Mouse (Mus musculus) embryonic facial prominence, embryonic 10.5 days (tissue): Measurements from ENCODE around the gene Ubox5. TPM values are rescaled to one million over a fixed set of nuclear protein-coding genes. Genes with fewer than 3 reads are reported as not detected.
A peak's percentile ranks its signal among the peaks of the same experiment; 100 is the strongest.

ENCODE experiments used
- DNase-seq: peaks from one replicate; pipeline ENCODE4 v3.0.0-alpha.2; 2017; ENCODE audit warnings: low spot score
- H3K27ac ChIP-seq: fragments of 300-500 bp; sonication (generic); replicated peaks from 2 replicates; pipeline ENCODE4 v1.5.1; 2016; ENCODE audit warnings: mild to moderate bottlenecking
- H3K27me3 ChIP-seq: fragments of 300-500 bp; sonication (generic); replicated peaks from 2 replicates; pipeline ENCODE4 v1.6.1; 2016; ENCODE audit warnings: low read depth, mild to moderate bottlenecking; ENCODE audit not compliant: poor library complexity, severe bottlenecking
- H3K36me3 ChIP-seq: fragments of 300-500 bp; sonication (generic); replicated peaks from 2 replicates; pipeline ENCODE4 v1.6.1; 2016; ENCODE audit warnings: mild to moderate bottlenecking, moderate library complexity
- H3K4me1 ChIP-seq: fragments of 300-500 bp; sonication (generic); 2 replicates; pipeline ENCODE4 v1.6.1; 2016
- H3K4me3 ChIP-seq: fragments of 300-500 bp; sonication (generic); 2 replicates; pipeline ENCODE4 v1.5.1; 2016; ENCODE audit warnings: mild to moderate bottlenecking, moderate library complexity
- H3K9me3 ChIP-seq: fragments of 300-500 bp; sonication (generic); 2 replicates; pipeline ENCODE4 v1.6.1; 2016; ENCODE audit warnings: mild to moderate bottlenecking
- WGBS: fragments of 180-500 bp; shearing (Covaris S2); methylation state at CpG from one replicate; pipeline ENCODE4 v1.1.7; 2016; 5-methylcytosine and 5-hydroxymethylcytosine counted together
- polyA plus RNA-seq: library from polyadenylated mRNA; unstranded; fragments of >200 nt; fragmentation: Nextera tagmentation; extraction: Ambion mirVana; gene quantifications from 2 replicates; pipeline ENCODE4 v1.2.1, GENCODE M21; 2016

The Ubox5 gene
- polyA plus RNA-seq, 1 experiment from 2014 or later: 21.6 TPM

- WGBS: 2% methylated on average over 37 of the region's 37 CpGs
- no peak for DNase-seq
- Histone ChIP-seq H3K4me1 (peaks cover 32% of the 10 kb centered on the region), H3K36me3 (peaks cover 40% of the 10 kb centered on the region), H3K9me3 (no peaks in the 10 kb centered on the region), H3K27me3 (peaks cover 13% of the 10 kb centered on the region), H3K27ac (peak overlapping the region; percentile 92), H3K4me3 (peak overlapping the region; percentile 100)
These were observed 579 bp downstream of the Ubox5 start for GRCm38 (mm10) chr2:130629080-130629838.

DNA sequence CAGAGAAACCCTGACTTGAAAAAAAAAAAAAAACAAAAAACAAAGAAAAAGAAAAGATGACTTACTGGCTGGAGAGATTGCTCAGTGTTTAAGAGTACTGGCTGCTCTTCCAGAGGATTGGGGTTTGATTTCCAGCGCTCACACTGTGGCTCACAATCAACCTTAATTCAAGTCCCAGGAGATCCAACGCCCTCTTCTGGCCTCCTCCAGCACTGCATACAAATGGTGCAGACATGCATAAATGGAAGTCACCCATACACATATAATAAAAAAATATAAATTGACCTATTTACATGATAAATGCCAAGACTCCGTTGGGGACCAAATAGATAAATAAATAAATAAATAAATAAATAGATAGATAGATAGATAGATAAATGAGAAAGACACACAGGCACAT is 1.4 kb downstream of the Ubox5 start:
- WGBS: 62% methylated on average over 3 of the region's 3 CpGs
- Histone ChIP-seq H3K36me3 (peaks cover 48% of the 10 kb centered on the region), H3K4me3 (peak overlapping the region; percentile 100), H3K27ac (no peak overlapping the region), H3K4me1 (peaks cover 23% of the 10 kb centered on the region), H3K27me3 (peaks cover 5% of the 10 kb centered on the region), H3K9me3 (no peaks in the 10 kb centered on the region)
- DNase-seq: no peak

- H3K9me3 ChIP-seq: no peaks in the 10 kb centered on the region
- DNase-seq: no peak
- peaks cover 92% of the 10 kb centered on the region for H3K36me3 ChIP-seq
- H3K4me3 ChIP-seq: no peak overlapping the region
- 93% methylated on average over 7 of the region's 7 CpGs for WGBS
- H3K4me1 ChIP-seq: no peaks in the 10 kb centered on the region
- no peak overlapping the region for H3K27ac ChIP-seq
- H3K27me3 ChIP-seq: no peaks in the 10 kb centered on the region
These were observed 10.9 kb downstream of the Ubox5 start for GRCm38 (mm10) chr2:130618972-130619371.

GRCm38 (mm10) chr2:130613091-130613490 is 16.7 kb downstream of the Ubox5 start:
- 65% methylated on average over 3 of the region's 3 CpGs for WGBS
- no peak for DNase-seq
- H3K4me3 ChIP-seq: no peak overlapping the region
- H3K27ac ChIP-seq: no peak overlapping the region
- H3K27me3 ChIP-seq: no peaks in the 10 kb centered on the region
- H3K4me1 ChIP-seq: no peaks in the 10 kb centered on the region
- peaks cover 72% of the 10 kb centered on the region for H3K36me3 ChIP-seq
- no peaks in the 10 kb centered on the region for H3K9me3 ChIP-seq

GRCm38 (mm10) chr2:130602195-130602594 is 27.6 kb downstream of the Ubox5 start:
- no peak for DNase-seq
- Histone ChIP-seq H3K27me3 (no peaks in the 10 kb centered on the region), H3K27ac (no peak overlapping the region), H3K4me1 (no peaks in the 10 kb centered on the region), H3K9me3 (no peaks in the 10 kb centered on the region), H3K4me3 (no peak overlapping the region), H3K36me3 (peaks cover 75% of the 10 kb centered on the region)
- WGBS: 89% methylated on average over 4 of the region's 4 CpGs

DNA sequence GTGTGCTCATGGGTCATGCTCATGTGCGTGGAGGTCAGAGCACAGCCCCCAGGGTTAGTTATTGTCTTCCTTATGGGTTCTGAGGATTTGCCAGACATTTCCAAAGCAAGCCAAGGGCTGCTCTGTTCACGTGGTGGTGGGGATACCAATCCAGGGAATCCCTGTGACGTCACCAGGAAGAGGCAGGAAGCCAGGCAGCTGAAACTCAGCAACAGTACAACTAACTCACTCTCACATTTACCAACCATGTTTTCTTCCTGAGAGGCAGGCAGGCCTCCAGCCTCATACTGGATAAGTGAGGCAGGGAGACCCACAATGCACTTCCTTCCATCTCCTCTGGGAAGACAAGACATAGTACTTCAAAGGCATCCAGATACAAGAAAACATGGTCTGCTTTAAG is 31.4 kb downstream of the Ubox5 start:
- peaks cover 92% of the 10 kb centered on the region for H3K36me3 ChIP-seq
- H3K27ac ChIP-seq: no peak overlapping the region
- no peaks in the 10 kb centered on the region for H3K9me3 ChIP-seq
- H3K4me3 ChIP-seq: no peak overlapping the region
- no peaks in the 10 kb centered on the region for H3K4me1 ChIP-seq
- H3K27me3 ChIP-seq: no peaks in the 10 kb centered on the region
- 78% methylated on average over 3 of the region's 3 CpGs for WGBS
- no peak for DNase-seq

DNA sequence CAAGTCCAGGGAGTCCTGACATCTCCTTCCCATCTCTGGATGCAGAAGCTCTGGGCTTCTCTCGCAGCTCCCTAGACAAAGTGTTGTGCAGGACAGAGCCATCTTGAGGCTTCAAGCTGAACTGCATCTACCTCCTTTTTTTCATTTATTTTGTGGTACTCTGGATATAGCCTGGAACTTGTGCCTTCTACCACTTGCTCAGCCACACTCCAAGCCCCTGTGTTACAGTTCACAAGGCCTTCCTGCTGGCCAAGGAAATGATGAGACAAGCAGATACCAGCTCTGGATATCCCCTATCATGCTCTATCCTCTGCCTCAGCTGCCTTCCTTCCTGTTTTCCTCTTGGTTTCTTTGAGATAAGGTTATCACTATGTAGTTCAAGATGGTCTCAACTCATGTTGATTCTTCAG is 32.2 kb downstream of the Ubox5 start:
- no peak overlapping the region for H3K27ac ChIP-seq
- H3K4me1 ChIP-seq: no peaks in the 10 kb centered on the region
- 34% methylated on average over 1 of the region's 1 CpGs for WGBS
- no peak overlapping the region for H3K4me3 ChIP-seq
- H3K9me3 ChIP-seq: no peaks in the 10 kb centered on the region
- DNase-seq: no peak
- H3K27me3 ChIP-seq: no peaks in the 10 kb centered on the region
- peaks cover 92% of the 10 kb centered on the region for H3K36me3 ChIP-seq

GRCm38 (mm10) chr2:130595596-130595995 is 34.2 kb downstream of the Ubox5 start:
- Histone ChIP-seq H3K4me1 (no peaks in the 10 kb centered on the region), H3K4me3 (no peak overlapping the region), H3K36me3 (peaks cover 96% of the 10 kb centered on the region), H3K9me3 (no peaks in the 10 kb centered on the region), H3K27me3 (no peaks in the 10 kb centered on the region), H3K27ac (no peak overlapping the region)
- DNase-seq: no peak
- 78% methylated on average over 1 of the region's 1 CpGs for WGBS

DNA sequence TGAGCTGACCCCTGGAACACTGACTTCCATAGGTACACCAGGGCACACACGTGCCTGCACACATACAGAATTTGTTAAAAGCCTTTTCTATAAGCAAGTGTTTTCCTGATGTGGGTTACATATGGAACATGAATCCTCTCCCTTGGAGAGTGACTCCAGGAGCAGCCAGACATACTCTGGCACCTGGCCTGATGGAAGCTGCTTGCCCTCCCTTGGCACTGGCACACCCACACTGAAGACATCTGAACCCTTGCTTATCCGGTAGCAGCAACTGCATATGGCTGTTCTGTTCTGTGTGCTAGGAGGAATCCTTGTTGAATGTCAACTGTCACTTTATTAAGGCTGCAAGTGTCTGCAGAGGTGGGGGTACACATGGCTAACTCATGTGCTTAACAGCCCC is 38.8 kb downstream of the Ubox5 start:
- no peak overlapping the region for H3K27ac ChIP-seq
- WGBS: 90% methylated on average over 2 of the region's 2 CpGs
- H3K9me3 ChIP-seq: no peaks in the 10 kb centered on the region
- H3K4me1 ChIP-seq: no peaks in the 10 kb centered on the region; the same call in 1 of the 2 replicates
- 0 out of 2 replicates have a peak, but pooled peaks cover under 1% of the 10 kb centered on the region for H3K27me3 ChIP-seq
- H3K4me3 ChIP-seq: no peak overlapping the region
- no peak for DNase-seq
- peaks cover 61% of the 10 kb centered on the region for H3K36me3 ChIP-seq

DNA sequence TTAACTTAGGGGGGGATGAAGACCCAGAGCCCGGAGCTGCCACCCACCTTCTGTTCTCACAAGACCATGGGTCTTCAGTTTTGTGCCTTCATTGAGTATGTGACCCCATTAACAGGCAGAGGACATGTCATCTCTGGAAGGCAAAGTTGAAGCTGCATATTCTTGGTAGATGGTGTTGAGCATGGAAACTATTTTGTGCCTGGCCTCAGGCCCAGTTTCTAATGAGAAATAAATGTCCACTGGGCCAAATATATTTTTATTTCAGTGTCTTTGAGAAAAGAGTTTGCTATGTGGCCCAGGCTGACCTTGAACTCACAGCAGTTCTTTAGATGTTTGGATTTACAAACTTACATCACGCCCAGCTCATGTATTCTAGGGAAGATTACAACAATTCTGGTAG is 40.1 kb downstream of the Ubox5 start:
- Histone ChIP-seq H3K36me3 (peaks cover 49% of the 10 kb centered on the region), H3K27me3 (peaks cover 7% of the 10 kb centered on the region; the same call in 1 of the 2 replicates), H3K4me3 (no peak overlapping the region), H3K9me3 (no peaks in the 10 kb centered on the region), H3K4me1 (no peaks in the 10 kb centered on the region; the same call in 1 of the 2 replicates), H3K27ac (no peak overlapping the region)
- DNase-seq: no peak
- 96% methylated on average over 2 of the region's 2 CpGs for WGBS

DNA sequence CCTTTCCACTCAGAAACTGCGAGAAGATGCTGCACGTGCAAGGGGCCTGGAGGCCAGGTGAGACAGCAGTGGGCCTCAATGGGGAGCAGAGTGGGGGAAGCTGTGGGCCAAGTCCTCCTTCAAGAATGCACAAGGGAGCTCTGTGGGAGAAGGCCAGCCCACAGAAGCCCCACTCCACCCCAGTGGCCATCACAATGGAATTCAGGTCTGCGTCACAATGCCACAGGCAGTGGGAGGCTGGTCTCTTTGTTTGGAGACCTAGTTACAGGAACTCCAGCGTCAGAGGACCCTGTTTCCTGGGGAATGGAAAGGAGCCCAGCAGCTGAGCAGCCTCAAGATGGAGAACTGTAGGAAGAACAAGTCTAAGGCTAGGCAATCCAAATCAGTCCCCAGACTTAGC is 40.7 kb downstream of the Ubox5 start:
- DNase-seq: no peak
- 73% methylated on average over 4 of the region's 4 CpGs for WGBS
- Histone ChIP-seq H3K27me3 (peaks cover 12% of the 10 kb centered on the region; the same call in 1 of the 2 replicates), H3K4me3 (no peak overlapping the region), H3K36me3 (peaks cover 44% of the 10 kb centered on the region), H3K4me1 (no peaks in the 10 kb centered on the region; the same call in 1 of the 2 replicates), H3K27ac (no peak overlapping the region), H3K9me3 (no peaks in the 10 kb centered on the region)

GRCm38 (mm10) chr2:130588373-130588772 is 41.5 kb downstream of the Ubox5 start:
- WGBS: 84% methylated on average over 2 of the region's 2 CpGs
- no peaks in the 10 kb centered on the region for H3K9me3 ChIP-seq
- peaks cover 19% of the 10 kb centered on the region for H3K27me3 ChIP-seq
- no peak for DNase-seq
- H3K4me1 ChIP-seq: no peaks in the 10 kb centered on the region; the same call in 1 of the 2 replicates
- peaks cover 38% of the 10 kb centered on the region for H3K36me3 ChIP-seq
- no peak overlapping the region for H3K27ac ChIP-seq
- no peak overlapping the region for H3K4me3 ChIP-seq

DNA sequence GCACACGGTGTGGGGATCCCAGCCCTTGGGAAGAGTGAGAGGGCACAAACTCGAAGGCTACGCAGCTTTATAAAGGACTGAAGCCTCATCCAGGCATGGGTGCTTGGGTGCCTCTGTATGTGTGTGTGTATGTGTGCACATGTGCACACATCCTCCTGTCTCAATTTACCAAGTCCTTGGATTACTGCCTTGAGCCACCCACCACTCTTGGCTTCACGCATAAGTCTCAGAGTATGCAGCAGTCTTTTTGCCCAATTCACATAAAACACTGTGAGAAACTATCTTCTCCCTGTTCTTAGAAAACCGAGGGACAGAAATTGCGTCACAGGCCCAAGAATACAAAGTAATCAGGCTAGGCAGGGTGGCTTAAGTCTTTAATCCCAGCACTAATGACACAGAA is 43.8 kb downstream of the Ubox5 start:
- DNase-seq: no peak
- H3K27me3 ChIP-seq: peaks cover 43% of the 10 kb centered on the region
- H3K4me1 ChIP-seq: peaks cover 1% of the 10 kb centered on the region; the same call in 1 of the 2 replicates
- H3K36me3 ChIP-seq: peaks cover 15% of the 10 kb centered on the region
- no peak overlapping the region for H3K27ac ChIP-seq
- no peak overlapping the region for H3K4me3 ChIP-seq
- 86% methylated on average over 6 of the region's 6 CpGs for WGBS
- H3K9me3 ChIP-seq: no peaks in the 10 kb centered on the region
